Mouse (Mus musculus): ENCODE measurements around the gene Slc38a4. TPM values are rescaled to one million over a fixed set of nuclear protein-coding genes. Genes with fewer than 3 reads are reported as not detected.

Slc38a4 gene
- polyA plus RNA-seq, 1 experiment = 0.63 TPM

DNA sequence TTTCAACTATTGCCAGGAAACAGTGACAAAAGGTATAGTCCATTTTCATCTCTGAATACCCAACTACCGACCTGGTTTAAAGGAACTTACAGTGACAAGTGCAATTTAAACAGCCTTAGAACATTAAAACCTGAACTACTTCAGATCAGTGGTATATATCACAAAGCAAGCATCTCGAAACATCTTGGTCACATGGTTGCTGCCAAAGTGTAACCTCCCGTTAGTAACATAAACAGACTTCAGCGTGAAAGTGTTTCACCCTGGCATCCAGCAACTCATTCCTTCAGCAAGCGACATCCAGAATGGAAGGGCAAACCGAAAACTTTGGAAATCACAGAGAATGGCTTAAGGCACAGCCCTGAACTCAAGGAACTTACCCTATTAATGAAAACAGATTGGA lies 29.1 kb downstream of the Slc38a4 start:
- Histone ChIP-seq H3K27ac (ENCODE audit: insufficient read depth, low read length) (no peak overlapping the region), H3K4me3 (ENCODE audit: insufficient read depth, low read length) (no peak overlapping the region), H3K4me1 (ENCODE audit: control insufficient read depth, insufficient read depth, low read length) (no peaks in the 10 kb centered on the region)
- TF ChIP-seq CTCF (IDR thresholded peaks at IDR 0.05; ENCODE audit: extremely low read depth, insufficient read depth, low read length) (no peak), POLR2A (IDR thresholded peaks at IDR 0.05; ENCODE audit: extremely low read depth, insufficient read depth, low read length) (no peak)

DNA sequence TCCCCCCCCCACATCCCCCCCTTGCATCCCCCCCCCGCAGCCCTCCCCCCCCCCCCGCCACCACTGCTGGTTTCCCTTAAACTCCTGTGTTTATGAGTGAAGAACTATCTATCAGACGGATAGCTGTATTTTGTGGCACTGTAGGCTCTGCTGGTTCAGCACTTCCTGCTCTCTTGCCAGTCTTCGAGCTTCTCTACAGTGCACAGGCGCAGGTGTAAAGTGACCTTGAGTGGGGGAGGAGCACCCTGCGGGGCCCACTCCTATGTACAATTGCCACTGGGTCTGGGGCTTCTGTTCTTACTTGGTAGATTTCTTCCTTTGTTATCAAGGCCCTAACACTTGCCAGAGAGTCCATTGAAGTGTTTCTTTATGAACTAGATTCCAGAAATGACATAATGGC lies 33.0 kb downstream of the Slc38a4 start:
- no peaks in the 10 kb centered on the region for H3K4me1 ChIP-seq (ENCODE audit: control insufficient read depth, insufficient read depth, low read length)
- TF ChIP-seq CTCF (IDR thresholded peaks at IDR 0.05; ENCODE audit: extremely low read depth, insufficient read depth, low read length) (no peak), POLR2A (IDR thresholded peaks at IDR 0.05; ENCODE audit: extremely low read depth, insufficient read depth, low read length) (no peak)
- no peak overlapping the region for H3K27ac ChIP-seq (ENCODE audit: insufficient read depth, low read length)
- no peak overlapping the region for H3K4me3 ChIP-seq (ENCODE audit: insufficient read depth, low read length)

DNA sequence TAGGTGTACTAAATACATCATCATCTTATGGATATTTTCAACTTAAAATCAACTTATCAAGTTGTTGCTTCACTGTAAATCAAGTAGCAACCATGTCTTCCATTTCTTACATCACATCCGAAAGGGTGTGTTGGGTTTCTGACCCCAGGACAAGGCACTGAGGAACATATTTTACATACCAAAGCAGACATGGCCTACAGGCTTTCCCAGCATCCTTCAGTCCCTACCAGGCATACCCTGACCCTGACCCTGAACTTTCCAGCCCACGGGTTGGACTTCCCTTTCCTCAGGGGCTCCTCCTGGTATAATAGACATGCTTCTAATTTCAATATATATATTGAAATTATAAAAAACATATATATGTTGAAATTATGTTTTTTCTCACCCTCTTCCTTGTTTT lies 33.5 kb downstream of the Slc38a4 start:
- Histone ChIP-seq H3K27ac (ENCODE audit: insufficient read depth, low read length) (no peak overlapping the region), H3K4me1 (ENCODE audit: control insufficient read depth, insufficient read depth, low read length) (no peaks in the 10 kb centered on the region), H3K4me3 (ENCODE audit: insufficient read depth, low read length) (no peak overlapping the region)
- TF ChIP-seq POLR2A (IDR thresholded peaks at IDR 0.05; ENCODE audit: extremely low read depth, insufficient read depth, low read length) (no peak), CTCF (IDR thresholded peaks at IDR 0.05; ENCODE audit: extremely low read depth, insufficient read depth, low read length) (no peak)

DNA sequence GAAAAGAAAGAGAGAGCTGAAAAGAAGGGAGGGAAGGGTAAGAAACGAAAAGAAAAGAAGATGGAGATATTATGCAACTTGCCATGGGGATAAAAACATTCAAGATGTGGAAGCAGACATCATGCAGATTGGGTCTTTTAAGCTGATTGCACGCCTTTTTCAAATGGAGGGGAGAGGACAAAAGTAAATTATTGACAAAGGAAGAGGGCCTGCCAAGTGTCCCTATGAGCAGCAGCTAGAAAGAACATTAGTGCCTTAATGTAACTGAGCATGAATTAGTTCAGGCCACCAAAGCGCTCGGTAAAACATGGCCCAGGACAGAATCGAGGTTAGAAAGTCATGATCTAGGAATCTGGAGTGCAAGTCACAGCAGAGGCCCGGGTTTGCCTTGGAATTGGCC lies 35.5 kb downstream of the Slc38a4 start:
- Histone ChIP-seq H3K27ac (ENCODE audit: insufficient read depth, low read length) (no peak overlapping the region), H3K4me1 (ENCODE audit: control insufficient read depth, insufficient read depth, low read length) (no peaks in the 10 kb centered on the region), H3K4me3 (ENCODE audit: insufficient read depth, low read length) (no peak overlapping the region)
- no peak for TF ChIP-seq POLR2A (IDR thresholded peaks at IDR 0.05; ENCODE audit: extremely low read depth, insufficient read depth, low read length)

DNA sequence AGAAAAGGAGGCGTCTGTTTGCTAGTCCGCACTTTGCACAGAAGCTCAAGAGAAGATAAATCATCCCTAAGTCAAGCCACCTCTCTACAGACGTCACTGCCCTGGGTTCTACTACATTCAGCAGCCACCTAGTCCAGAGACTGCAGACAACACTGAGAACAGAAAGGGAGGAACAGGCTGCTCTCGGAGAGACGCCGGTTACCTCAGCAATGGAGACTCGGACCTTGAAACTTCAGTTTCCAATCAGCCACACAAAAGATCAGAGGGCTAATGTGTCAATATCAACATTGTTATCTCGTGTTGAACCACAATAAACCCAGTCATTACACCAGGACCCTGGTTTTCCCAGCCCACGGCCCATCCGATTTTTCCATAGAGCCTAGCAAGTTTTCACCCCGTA lies 36.4 kb downstream of the Slc38a4 start:
- Histone ChIP-seq H3K4me1 (ENCODE audit: control insufficient read depth, insufficient read depth, low read length) (no peaks in the 10 kb centered on the region), H3K27ac (ENCODE audit: insufficient read depth, low read length) (no peak overlapping the region), H3K4me3 (ENCODE audit: insufficient read depth, low read length) (no peak overlapping the region)
- no peak for TF ChIP-seq CTCF (IDR thresholded peaks at IDR 0.05; ENCODE audit: extremely low read depth, insufficient read depth, low read length)
- no peak for TF ChIP-seq POLR2A (IDR thresholded peaks at IDR 0.05; ENCODE audit: extremely low read depth, insufficient read depth, low read length)

DNA sequence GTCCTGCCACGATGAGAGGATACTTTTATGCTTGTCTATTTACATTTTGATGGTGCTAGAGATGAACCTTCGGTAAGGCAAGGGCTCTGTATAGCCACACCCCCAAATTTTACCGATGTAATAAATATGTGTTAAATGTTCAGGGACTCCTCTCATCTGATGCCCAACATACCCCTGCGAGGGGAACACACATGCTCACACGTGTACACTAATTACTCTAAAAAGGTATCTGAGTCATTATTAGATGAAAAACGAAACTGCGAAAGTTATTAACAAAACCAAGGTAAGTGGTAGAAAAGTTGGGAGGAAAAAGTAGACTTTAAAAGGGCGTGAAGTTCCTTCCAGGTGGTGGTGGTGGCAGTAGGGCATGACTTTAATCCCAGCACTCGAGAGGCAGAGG lies 38.6 kb downstream of the Slc38a4 start:
- TF ChIP-seq POLR2A (IDR thresholded peaks at IDR 0.05; ENCODE audit: extremely low read depth, insufficient read depth, low read length) = no peak
- Histone ChIP-seq H3K27ac (ENCODE audit: insufficient read depth, low read length) (no peak overlapping the region), H3K4me3 (ENCODE audit: insufficient read depth, low read length) (no peak overlapping the region), H3K4me1 (ENCODE audit: control insufficient read depth, insufficient read depth, low read length) (no peaks in the 10 kb centered on the region)

DNA sequence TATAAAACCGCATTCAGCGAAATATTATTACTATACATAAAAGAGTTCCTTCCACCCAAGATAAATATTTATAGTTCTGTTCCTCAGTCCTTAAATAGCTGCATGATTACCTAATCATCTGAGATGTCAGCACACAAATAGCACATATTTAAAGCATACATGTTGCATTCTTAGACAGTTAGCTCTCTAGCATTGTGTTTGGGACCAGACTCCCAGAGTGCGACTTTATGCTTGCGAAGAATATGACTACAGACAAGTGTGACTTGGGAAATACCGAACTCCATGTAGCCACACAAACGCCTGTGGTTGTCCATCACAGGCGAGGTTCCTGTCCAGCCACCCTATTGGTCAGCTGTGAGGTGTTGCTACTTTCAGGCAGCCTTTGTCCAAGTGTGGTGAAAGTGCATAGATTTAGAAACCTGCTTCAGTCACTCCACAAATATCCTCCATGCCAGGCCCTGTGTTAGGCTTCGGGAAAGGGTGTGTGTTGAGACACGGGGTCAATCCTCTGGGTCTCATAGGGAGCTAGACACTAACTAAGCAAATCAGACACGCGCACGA lies 40.6 kb downstream of the Slc38a4 start:
- TF ChIP-seq CTCF (IDR thresholded peaks at IDR 0.05; ENCODE audit: extremely low read depth, insufficient read depth, low read length) = no peak
- no peak for TF ChIP-seq POLR2A (IDR thresholded peaks at IDR 0.05; ENCODE audit: extremely low read depth, insufficient read depth, low read length)
- Histone ChIP-seq H3K4me1 (ENCODE audit: control insufficient read depth, insufficient read depth, low read length) (no peaks in the 10 kb centered on the region), H3K4me3 (ENCODE audit: insufficient read depth, low read length) (no peak overlapping the region), H3K27ac (ENCODE audit: insufficient read depth, low read length) (no peak overlapping the region)

DNA sequence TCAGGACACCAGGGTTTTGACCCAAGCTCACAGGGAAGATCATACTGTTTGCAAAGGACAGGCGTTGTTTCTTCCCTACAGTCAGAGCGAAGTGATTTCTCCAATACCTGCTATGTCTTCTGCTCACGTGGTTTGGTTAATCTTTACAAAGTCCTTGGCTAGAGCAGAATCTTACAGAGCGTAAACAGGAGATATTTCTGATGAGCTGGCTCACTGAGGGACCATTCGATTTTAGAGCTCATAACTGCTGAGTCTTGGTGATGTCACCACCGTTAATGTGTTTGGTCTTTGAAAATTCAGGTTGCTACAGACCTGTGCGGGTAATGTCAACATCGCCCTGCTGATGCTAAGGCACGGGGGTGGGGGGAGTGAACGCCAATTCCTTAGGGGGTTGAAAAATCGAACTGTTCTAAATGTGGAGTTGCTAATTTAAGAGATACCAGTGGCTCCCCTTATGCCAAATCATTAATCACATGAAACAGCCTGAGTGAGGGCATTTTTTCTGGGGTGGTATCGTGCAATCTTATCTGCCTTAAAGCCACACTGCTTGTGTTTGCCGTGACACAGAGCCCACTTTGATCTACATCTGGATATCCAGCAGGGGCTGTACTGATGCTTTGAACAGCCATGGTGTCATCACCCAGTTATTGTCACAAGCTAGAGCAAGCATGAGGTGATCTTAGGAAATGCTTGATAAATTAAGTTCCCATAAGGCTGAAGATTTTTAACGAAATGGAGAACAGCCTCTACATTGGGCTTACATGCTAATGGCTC lies 44.0 kb downstream of the Slc38a4 start:
- Histone ChIP-seq H3K4me3 (ENCODE audit: insufficient read depth, low read length) (no peak overlapping the region), H3K4me1 (ENCODE audit: control insufficient read depth, insufficient read depth, low read length) (no peaks in the 10 kb centered on the region), H3K27ac (ENCODE audit: insufficient read depth, low read length) (no peak overlapping the region)
- TF ChIP-seq POLR2A (IDR thresholded peaks at IDR 0.05; ENCODE audit: extremely low read depth, insufficient read depth, low read length) = no peak
- no peak for TF ChIP-seq CTCF (IDR thresholded peaks at IDR 0.05; ENCODE audit: extremely low read depth, insufficient read depth, low read length)

DNA sequence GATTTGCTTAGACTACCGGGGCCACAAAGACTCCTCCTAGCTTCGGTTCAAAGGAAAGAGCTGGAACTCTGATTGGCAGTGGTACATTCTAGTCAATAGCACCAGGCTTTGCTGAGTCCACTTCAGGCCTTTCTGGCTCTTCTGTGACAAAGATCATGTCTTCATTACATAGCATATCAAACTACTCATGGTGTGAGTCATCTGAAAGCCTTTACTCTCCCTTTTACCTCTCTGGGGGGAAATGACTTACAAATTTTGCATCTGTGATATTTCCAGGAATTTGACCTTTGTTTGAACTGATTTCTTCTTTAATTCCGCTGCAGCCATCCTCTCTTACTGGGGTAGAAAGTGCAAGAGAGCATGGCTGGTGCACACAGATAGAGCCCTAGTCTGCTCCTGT lies 46.5 kb downstream of the Slc38a4 start:
- no peak overlapping the region for H3K27ac ChIP-seq (ENCODE audit: insufficient read depth, low read length)
- no peak for TF ChIP-seq POLR2A (IDR thresholded peaks at IDR 0.05; ENCODE audit: extremely low read depth, insufficient read depth, low read length)
- no peak for TF ChIP-seq CTCF (IDR thresholded peaks at IDR 0.05; ENCODE audit: extremely low read depth, insufficient read depth, low read length)

DNA sequence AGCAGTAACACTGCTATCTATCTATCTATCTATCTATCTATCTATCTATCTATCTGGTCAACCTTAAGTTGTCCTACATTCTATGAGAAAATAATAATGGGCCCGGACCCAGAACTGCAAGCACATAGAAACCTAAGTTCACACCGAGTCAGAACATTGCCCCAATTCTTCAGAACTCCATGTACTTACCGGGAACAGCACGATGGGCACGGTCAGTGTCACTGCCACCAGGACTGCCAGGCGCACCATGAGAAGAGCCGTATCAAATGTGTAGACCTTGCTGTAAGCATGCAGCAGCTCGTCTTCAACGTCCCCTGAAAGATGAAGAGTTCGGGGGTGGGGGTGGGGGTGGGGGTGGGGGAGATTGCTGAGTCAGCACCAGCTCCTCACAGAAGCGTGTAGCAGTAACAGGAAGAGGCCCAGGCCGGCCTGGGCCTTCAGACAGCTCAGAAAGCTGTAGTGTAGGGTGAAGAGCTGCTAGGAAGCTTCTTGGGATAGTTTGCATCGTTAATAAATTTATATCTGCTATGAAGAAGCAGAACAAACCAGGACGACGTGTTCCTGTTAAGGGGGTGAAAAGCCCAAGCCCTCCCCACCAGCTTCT lies 50.0 kb downstream of the Slc38a4 start:
- TF ChIP-seq POLR2A (IDR thresholded peaks at IDR 0.05; ENCODE audit: extremely low read depth, insufficient read depth, low read length) (no peak), CTCF (IDR thresholded peaks at IDR 0.05; ENCODE audit: extremely low read depth, insufficient read depth, low read length) (no peak)
- no peak overlapping the region for H3K27ac ChIP-seq (ENCODE audit: insufficient read depth, low read length)
- no peak overlapping the region for H3K4me3 ChIP-seq (ENCODE audit: insufficient read depth, low read length)
- 0 out of 2 replicates have a peak, but pooled peaks cover 2% of the 10 kb centered on the region for H3K4me1 ChIP-seq (ENCODE audit: control insufficient read depth, insufficient read depth, low read length)

More for the DNA sequence above, 46.5 kb downstream of the Slc38a4 start:
- Histone ChIP-seq H3K4me3 (ENCODE audit: insufficient read depth, low read length) (no peak overlapping the region), H3K4me1 (ENCODE audit: control insufficient read depth, insufficient read depth, low read length) (no peaks in the 10 kb centered on the region)

Measured in cortical plate, adult 2 months (tissue).